Mouse (Mus musculus): ENCODE results near the gene Efcc1. TPM values are rescaled to one million over a fixed set of nuclear protein-coding genes. Genes with fewer than 3 reads are reported as not detected.

Efcc1 gene
- total RNA-seq, 2 experiments from 2014 or later = 4.9 to 5.6 TPM

GRCm38 (mm10) chr6:87804036-87804435, 73.4 kb downstream of the Efcc1 start:
- DNase-seq (ENCODE audit: low spot score in 2 of 2) = no peak

- no peak for DNase-seq (ENCODE audit: low spot score in 2 of 2)
These were observed 74.2 kb downstream of the Efcc1 start for GRCm38 (mm10) chr6:87804886-87805285.

- no peak for DNase-seq (ENCODE audit: low spot score in 2 of 2)
These were observed 74.8 kb downstream of the Efcc1 start for GRCm38 (mm10) chr6:87805448-87805847.

Other genes starting within 250 kb of the Efcc1 start
- 10 to 100 TPM in 1 of 2 experiments, 1 to 10 TPM in 1; 8.1 to 10.8 TPM for gene Arhgap25, start 197.6 kb upstream of the Efcc1 start, total RNA-seq (2021)
- gene Prokr1, start 140.1 kb upstream of the Efcc1 start, total RNA-seq (2021) = under 1 TPM; 0.14 to 0.46 TPM
- 1 to 10 TPM; 9.2 to 9.8 TPM for gene Aplf, start 58.7 kb upstream of the Efcc1 start, total RNA-seq (2021)
- gene Gp9, start 47.2 kb downstream of the Efcc1 start, total RNA-seq (2021) = under 1 TPM; 0.80 to 0.86 TPM
- gene Rab43, start 81.3 kb downstream of the Efcc1 start, total RNA-seq (2021) = 10 to 100 TPM; 12.9 to 23.7 TPM
- 1 to 10 TPM in 1 of 2 experiments, under 1 TPM in 1; 0.53 to 2.2 TPM for gene Gm45140, start 104.9 kb downstream of the Efcc1 start, total RNA-seq (2021)
- gene Isy1, start 107.9 kb downstream of the Efcc1 start, total RNA-seq (2021) = 10 to 100 TPM; 28.0 to 34.2 TPM
- 100 to 1,000 TPM; 276 to 291 TPM for gene Cnbp, start 120.2 kb downstream of the Efcc1 start, total RNA-seq (2021)
- 100 to 1,000 TPM; 233 to 239 TPM for gene Copg1, start 156.9 kb downstream of the Efcc1 start, total RNA-seq (2021)
- 10 to 100 TPM; 27.8 to 28.9 TPM for gene Hmces, start 183.1 kb downstream of the Efcc1 start, total RNA-seq (2021)

Data from left cerebral cortex, adult 18-20 months (tissue).